Mouse (Mus musculus) erythroblast, embryonic 14.5 days (primary cell): Measurements from ENCODE around the gene Snx10. TPM values are rescaled to one million over a fixed set of nuclear protein-coding genes. Genes with fewer than 3 reads are reported as not detected.

Experiments
- H3K27me3 ChIP-seq: 2 replicates; pipeline ENCODE4 v1.6.1; 2012; ENCODE audit warnings: inconsistent platforms; ENCODE audit not compliant: control insufficient read depth
- H3K36me3 ChIP-seq: 2 replicates; pipeline ENCODE4 v1.6.1; 2012; ENCODE audit warnings: mild to moderate bottlenecking, inconsistent platforms; ENCODE audit not compliant: control insufficient read depth
- H3K4me1 ChIP-seq: 2 replicates; pipeline ENCODE4 v1.6.1; 2012; ENCODE audit warnings: inconsistent platforms; ENCODE audit not compliant: control insufficient read depth
- H3K4me3 ChIP-seq: replicated peaks from 2 replicates; pipeline ENCODE3; 2012; ENCODE audit warnings: moderate library complexity, mild to moderate bottlenecking, inconsistent platforms
- H3K9me3 ChIP-seq: 2 replicates; pipeline ENCODE4 v1.6.1; 2012; ENCODE audit warnings: low read length, inconsistent platforms, mixed read lengths; ENCODE audit not compliant: control insufficient read depth
- GATA1 ChIP-seq: IDR thresholded peaks from 2 replicates; pipeline ENCODE4 v1.6.1; 2012; ENCODE audit warnings: low read length, inconsistent platforms, mixed read lengths
- TAL1 ChIP-seq: IDR thresholded peaks from 3 replicates; pipeline ENCODE4 v1.6.1; 2012; ENCODE audit warnings: low read length, inconsistent platforms, mixed read lengths
- polyA plus RNA-seq: library from polyadenylated mRNA; stranded (reverse); fragments of >175 nt; gene quantifications from 2 replicates; pipeline ENCODE4 v1.2.3, GENCODE M21; 2012

The Snx10 gene
- polyA plus RNA-seq, 1 experiment, result not detected

DNA sequence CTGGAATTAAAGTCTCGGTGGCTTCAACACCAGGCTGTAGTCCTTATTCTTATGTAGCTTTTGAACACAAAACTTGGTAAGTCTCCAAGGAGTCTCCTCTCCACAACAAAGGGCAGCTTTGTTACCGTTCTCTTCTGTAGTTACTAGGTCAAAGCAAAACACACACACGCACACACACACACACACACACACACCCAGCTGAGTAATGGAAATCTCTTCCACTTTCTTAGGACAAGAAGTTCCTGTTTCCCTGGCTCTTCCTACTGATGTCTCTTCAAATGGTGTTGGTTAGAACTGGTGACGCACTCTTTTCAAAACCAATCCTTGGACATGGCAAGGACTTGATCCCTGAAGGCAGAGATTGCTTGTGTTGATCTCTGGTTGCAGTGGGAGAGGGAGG lies 87.9 kb downstream of the Snx10 start:
- H3K4me1 ChIP-seq, result peaks cover 4% of the 10 kb centered on the region
- peaks cover 39% of the 10 kb centered on the region for H3K27me3 ChIP-seq
- TF ChIP-seq GATA1 (no peak), TAL1 (no peak)
- no peaks in the 10 kb centered on the region for H3K36me3 ChIP-seq
- no peaks in the 10 kb centered on the region for H3K9me3 ChIP-seq
- H3K4me3 ChIP-seq, result no peak overlapping the region

GRCm38 (mm10) chr6:51612371-51613051 lies 88.8 kb downstream of the Snx10 start:
- Histone ChIP-seq H3K9me3 (no peaks in the 10 kb centered on the region), H3K36me3 (no peaks in the 10 kb centered on the region), H3K4me3 (peak overlapping the region; percentile 50), H3K27me3 (peaks cover 39% of the 10 kb centered on the region), H3K4me1 (peaks cover 4% of the 10 kb centered on the region)
- TF ChIP-seq GATA1 (no peak), TAL1 (no peak)

GRCm38 (mm10) chr6:51613661-51614060 lies 90.0 kb downstream of the Snx10 start:
- Histone ChIP-seq H3K36me3 (no peaks in the 10 kb centered on the region), H3K9me3 (no peaks in the 10 kb centered on the region), H3K27me3 (peaks cover 39% of the 10 kb centered on the region), H3K4me3 (no peak overlapping the region), H3K4me1 (peaks cover 4% of the 10 kb centered on the region)
- no peak for TF ChIP-seq TAL1
- TF ChIP-seq GATA1, result no peak

GRCm38 (mm10) chr6:51626843-51627242 lies 103.1 kb downstream of the Snx10 start:
- TF ChIP-seq TAL1 (no peak), GATA1 (no peak)
- Histone ChIP-seq H3K9me3 (no peaks in the 10 kb centered on the region), H3K4me3 (no peak overlapping the region), H3K4me1 (peaks cover 3% of the 10 kb centered on the region), H3K36me3 (no peaks in the 10 kb centered on the region), H3K27me3 (no peaks in the 10 kb centered on the region)

- H3K27me3 ChIP-seq, result no peaks in the 10 kb centered on the region
- H3K4me1 ChIP-seq, result peaks cover 19% of the 10 kb centered on the region
- no peak for TF ChIP-seq TAL1
- no peak for TF ChIP-seq GATA1
- H3K4me3 ChIP-seq, result no peak overlapping the region
- H3K9me3 ChIP-seq, result no peaks in the 10 kb centered on the region
- H3K36me3 ChIP-seq, result no peaks in the 10 kb centered on the region
These were observed 106.0 kb downstream of the Snx10 start for GRCm38 (mm10) chr6:51629671-51630070.

GRCm38 (mm10) chr6:51630184-51630583 lies 106.5 kb downstream of the Snx10 start:
- no peaks in the 10 kb centered on the region for H3K36me3 ChIP-seq

DNA sequence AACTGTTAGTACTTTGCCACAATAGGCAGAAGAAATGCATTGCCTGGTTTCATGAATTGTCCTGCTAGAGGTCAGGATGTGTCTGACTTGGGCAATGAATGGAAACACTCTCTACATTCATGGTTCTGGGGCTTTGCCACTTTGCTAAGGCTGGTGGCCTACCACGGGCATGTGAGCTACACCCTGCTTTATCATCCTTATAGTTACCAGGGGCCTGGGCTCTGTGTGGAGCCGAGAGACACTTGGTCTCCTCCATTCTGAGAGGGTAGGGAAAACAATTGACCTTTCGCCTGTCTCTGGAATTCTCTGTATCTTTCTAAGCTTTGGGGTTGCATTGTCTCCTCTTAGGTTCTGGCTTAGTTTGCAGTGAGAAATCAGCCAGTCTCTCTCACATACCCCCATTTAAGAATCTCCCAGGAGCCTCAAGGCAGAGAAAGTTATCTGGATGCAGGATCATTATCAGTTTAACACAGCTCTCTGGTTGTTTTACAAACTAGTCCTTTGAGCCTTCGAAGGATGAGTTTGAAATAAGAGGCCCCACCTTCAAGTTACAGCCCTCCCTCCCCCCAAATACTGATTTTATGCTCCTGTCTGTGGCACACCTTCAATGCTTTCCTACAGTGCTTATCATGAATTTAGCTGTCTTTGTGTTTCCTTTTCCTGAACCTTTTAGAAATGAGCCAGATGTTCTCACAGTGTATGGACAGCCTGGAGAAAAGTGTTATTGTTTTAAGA lies 109.4 kb downstream of the Snx10 start:
- TF ChIP-seq TAL1, result no peak
- TF ChIP-seq GATA1, result no peak
- Histone ChIP-seq H3K4me1 (peaks cover 21% of the 10 kb centered on the region), H3K27me3 (peaks cover 15% of the 10 kb centered on the region), H3K36me3 (no peaks in the 10 kb centered on the region), H3K4me3 (no peak overlapping the region), H3K9me3 (no peaks in the 10 kb centered on the region)

More at GRCm38 (mm10) chr6:51630184-51630583, 106.5 kb downstream of the Snx10 start:
- Histone ChIP-seq H3K27me3 (peaks cover 2% of the 10 kb centered on the region), H3K4me1 (peaks cover 19% of the 10 kb centered on the region), H3K9me3 (no peaks in the 10 kb centered on the region), H3K4me3 (no peak overlapping the region)
- TF ChIP-seq TAL1 (no peak), GATA1 (no peak)

GRCm38 (mm10) chr6:51633663-51634362 lies 110.1 kb downstream of the Snx10 start:
- no peaks in the 10 kb centered on the region for H3K9me3 ChIP-seq
- H3K36me3 ChIP-seq, result no peaks in the 10 kb centered on the region
- no peak overlapping the region for H3K4me3 ChIP-seq
- H3K27me3 ChIP-seq, result peaks cover 15% of the 10 kb centered on the region
- peaks cover 21% of the 10 kb centered on the region for H3K4me1 ChIP-seq
- TF ChIP-seq GATA1, result no peak
- TF ChIP-seq TAL1, result no peak

GRCm38 (mm10) chr6:51636019-51636568 lies 112.4 kb downstream of the Snx10 start:
- no peak overlapping the region for H3K4me3 ChIP-seq
- H3K9me3 ChIP-seq, result no peaks in the 10 kb centered on the region
- no peaks in the 10 kb centered on the region for H3K36me3 ChIP-seq
- H3K27me3 ChIP-seq, result peaks cover 15% of the 10 kb centered on the region
- no peak for TF ChIP-seq GATA1
- TF ChIP-seq TAL1, result no peak
- peaks cover 18% of the 10 kb centered on the region for H3K4me1 ChIP-seq

Other genes starting within 250 kb of the Snx10 start
- gene Nfe2l3, start 91.2 kb upstream of the Snx10 start, polyA plus RNA-seq, result not detected in 2 replicates
- gene Hnrnpa2b1, start 54.0 kb upstream of the Snx10 start, polyA plus RNA-seq, result 37.4 and 41.9 TPM in 2 replicates
- gene Cbx3, start 53.5 kb upstream of the Snx10 start, polyA plus RNA-seq, result 5.9 and 6.6 TPM in 2 replicates